Mouse (Mus musculus) limb, embryonic 10.5 days (tissue): ENCODE data around the gene Rfx2. TPM values are rescaled to one million over a fixed set of nuclear protein-coding genes. Genes with fewer than 3 reads are reported as not detected.

Source experiments
- DNase-seq: peaks from one replicate; pipeline ENCODE4 v3.0.0-alpha.2; 2017; ENCODE audit warnings: low spot score
- H3K27ac ChIP-seq: fragments of 300-500 bp; sonication (generic); 2 replicates; pipeline ENCODE4 v1.5.1; 2016; ENCODE audit warnings: mild to moderate bottlenecking
- H3K27me3 ChIP-seq: fragments of 300-500 bp; sonication (generic); 2 replicates; pipeline ENCODE4 v1.6.1; 2016; ENCODE audit warnings: low read depth, mild to moderate bottlenecking; ENCODE audit not compliant: poor library complexity, severe bottlenecking
- H3K36me3 ChIP-seq: fragments of 300-500 bp; sonication (generic); 2 replicates; pipeline ENCODE4 v1.6.1; 2016; ENCODE audit warnings: mild to moderate bottlenecking, moderate library complexity
- H3K4me1 ChIP-seq: fragments of 300-500 bp; sonication (generic); 2 replicates; pipeline ENCODE4 v1.6.1; 2016
- H3K4me3 ChIP-seq: fragments of 300-500 bp; sonication (generic); 2 replicates; pipeline ENCODE4 v1.5.1; 2016; ENCODE audit warnings: mild to moderate bottlenecking, moderate library complexity
- H3K9me3 ChIP-seq: fragments of 300-500 bp; sonication (generic); replicated peaks from 2 replicates; pipeline ENCODE4 v1.6.1; 2016; ENCODE audit warnings: mild to moderate bottlenecking
- WGBS: fragments of 180-500 bp; shearing (Covaris S2); methylation state at CpG from one replicate; pipeline ENCODE4 v1.1.7; 2016; 5-methylcytosine and 5-hydroxymethylcytosine counted together
- polyA plus RNA-seq: library from polyadenylated mRNA; unstranded; fragments of >200 nt; fragmentation: Nextera tagmentation; extraction: Ambion mirVana; gene quantifications from 2 replicates; pipeline ENCODE4 v1.2.1, GENCODE M21; 2016

The Rfx2 gene
- polyA plus RNA-seq, 1 experiment from 2014 or later = 4.5 TPM

DNA sequence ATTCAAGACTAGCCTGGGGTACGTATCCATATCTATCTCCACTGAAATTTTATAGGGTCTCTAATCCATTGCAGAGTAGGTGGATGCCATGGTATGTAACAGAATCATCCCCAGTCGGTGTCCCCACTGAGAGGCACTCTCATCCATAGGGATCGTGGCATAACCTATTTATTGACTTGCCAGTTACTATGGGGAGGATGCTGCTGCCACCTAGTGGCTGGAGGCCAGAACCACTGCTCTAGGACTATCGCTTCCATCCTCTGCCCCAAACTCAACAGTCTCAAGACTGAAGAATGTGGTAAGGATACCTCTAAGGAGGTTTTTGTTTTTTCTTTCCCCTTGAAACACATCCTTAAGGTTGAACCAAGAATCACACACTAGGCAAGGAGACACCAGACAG is 27.4 kb upstream of the Rfx2 start:
- DNase-seq = peak; percentile 73
- WGBS = 59% methylated on average over 4 of the region's 4 CpGs
- no peaks in the 10 kb centered on the region for H3K36me3 ChIP-seq
- H3K27ac ChIP-seq = no peak overlapping the region
- no peaks in the 10 kb centered on the region for H3K9me3 ChIP-seq
- no peak overlapping the region for H3K4me3 ChIP-seq
- 0 out of 2 replicates have a peak, but pooled peaks cover 5% of the 10 kb centered on the region for H3K4me1 ChIP-seq
- H3K27me3 ChIP-seq = no peaks in the 10 kb centered on the region

DNA sequence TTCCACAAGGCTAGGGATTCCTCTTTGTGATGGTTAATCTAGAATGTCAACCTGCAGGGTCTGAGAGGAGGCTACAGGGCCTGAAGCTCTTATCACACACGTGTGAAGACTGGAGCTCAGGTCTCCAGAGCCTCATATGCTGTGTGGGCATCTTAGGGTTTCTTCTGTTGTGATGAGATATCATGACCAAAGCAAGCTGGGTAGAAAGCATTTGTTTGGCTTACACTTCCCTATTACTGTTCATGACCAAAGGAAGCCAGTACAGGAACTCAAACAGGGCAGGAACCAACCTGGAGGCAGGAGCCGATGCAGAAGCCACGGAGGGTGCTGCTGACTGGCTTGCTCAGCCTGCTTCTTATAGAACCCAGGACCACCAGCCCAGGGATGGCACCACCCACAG is 24.6 kb upstream of the Rfx2 start:
- Histone ChIP-seq H3K9me3 (no peaks in the 10 kb centered on the region), H3K4me1 (no peaks in the 10 kb centered on the region), H3K27me3 (no peaks in the 10 kb centered on the region), H3K36me3 (no peaks in the 10 kb centered on the region), H3K27ac (no peak overlapping the region), H3K4me3 (no peak overlapping the region)
- no peak for DNase-seq
- 83% methylated on average over 3 of the region's 3 CpGs for WGBS

DNA sequence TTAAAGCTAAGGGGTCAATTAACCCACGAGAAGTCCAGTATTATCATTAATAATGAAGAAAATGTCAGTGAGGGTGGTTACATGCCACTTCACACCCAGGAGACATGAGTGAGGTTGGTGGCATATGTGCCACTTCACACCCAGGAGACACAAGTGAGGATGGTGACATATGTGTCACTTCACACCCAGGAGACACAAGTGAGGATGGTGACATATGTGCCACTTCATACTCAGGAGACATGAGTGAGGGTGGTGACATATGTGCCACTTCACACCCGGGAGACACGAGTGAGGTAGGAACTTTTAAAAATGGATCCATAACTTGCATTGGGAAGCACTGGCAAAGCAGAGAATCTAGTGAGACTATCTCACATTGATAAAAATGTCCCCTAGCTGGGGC is 20.4 kb upstream of the Rfx2 start:
- H3K4me1 ChIP-seq = no peaks in the 10 kb centered on the region
- no peaks in the 10 kb centered on the region for H3K36me3 ChIP-seq
- no peaks in the 10 kb centered on the region for H3K9me3 ChIP-seq
- no peak overlapping the region for H3K4me3 ChIP-seq
- no peaks in the 10 kb centered on the region for H3K27me3 ChIP-seq
- DNase-seq = no peak
- 86% methylated on average over 3 of the region's 3 CpGs for WGBS
- H3K27ac ChIP-seq = no peak overlapping the region

DNA sequence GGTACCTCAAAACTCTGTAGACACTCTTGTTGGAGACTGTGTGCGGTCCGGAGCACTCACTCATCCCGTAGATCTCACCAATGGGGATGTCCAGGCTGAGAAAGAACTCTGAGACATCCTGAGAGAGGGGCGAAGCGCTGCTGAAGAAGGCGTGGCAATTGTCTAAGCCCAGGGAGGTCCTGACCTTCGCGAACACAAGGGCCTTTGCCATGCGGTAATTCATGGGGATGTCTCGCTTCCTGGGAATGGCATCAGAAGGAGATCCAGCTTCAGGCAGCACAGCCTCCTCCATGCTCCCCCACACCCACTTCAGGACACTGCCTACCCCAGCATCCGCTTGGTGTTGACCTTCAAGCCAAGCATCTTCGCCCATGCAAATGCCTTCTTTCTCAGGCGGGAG is 18.9 kb upstream of the Rfx2 start:
- Histone ChIP-seq H3K9me3 (no peaks in the 10 kb centered on the region), H3K36me3 (no peaks in the 10 kb centered on the region), H3K4me1 (no peaks in the 10 kb centered on the region), H3K4me3 (no peak overlapping the region), H3K27me3 (no peaks in the 10 kb centered on the region), H3K27ac (no peak overlapping the region)
- no peak for DNase-seq
- WGBS = 92% methylated on average over 13 of the region's 13 CpGs

DNA sequence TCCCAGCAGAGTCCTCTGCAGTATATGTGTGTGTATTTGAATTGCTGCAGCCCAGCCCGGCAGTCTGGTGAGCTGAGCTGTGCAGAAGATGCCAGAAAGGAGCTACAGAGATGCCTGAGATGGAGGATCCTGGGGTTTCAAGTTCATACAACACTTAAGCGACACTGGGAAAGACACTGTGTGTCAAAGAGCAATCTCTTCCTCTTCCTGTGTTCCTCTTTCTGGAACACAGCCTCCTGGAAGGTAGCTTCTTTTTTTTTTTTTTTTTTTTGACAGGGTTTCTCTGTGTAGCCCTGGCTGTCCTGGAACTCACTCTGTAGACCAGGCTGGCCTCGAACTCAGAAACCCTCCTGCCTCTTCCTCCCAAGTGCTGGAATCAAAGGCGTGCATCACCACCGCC is 18.0 kb upstream of the Rfx2 start:
- Histone ChIP-seq H3K9me3 (no peaks in the 10 kb centered on the region), H3K36me3 (no peaks in the 10 kb centered on the region), H3K27me3 (no peaks in the 10 kb centered on the region), H3K27ac (no peak overlapping the region), H3K4me1 (no peaks in the 10 kb centered on the region), H3K4me3 (no peak overlapping the region)
- WGBS = 87% methylated on average over 5 of the region's 5 CpGs
- no peak for DNase-seq

DNA sequence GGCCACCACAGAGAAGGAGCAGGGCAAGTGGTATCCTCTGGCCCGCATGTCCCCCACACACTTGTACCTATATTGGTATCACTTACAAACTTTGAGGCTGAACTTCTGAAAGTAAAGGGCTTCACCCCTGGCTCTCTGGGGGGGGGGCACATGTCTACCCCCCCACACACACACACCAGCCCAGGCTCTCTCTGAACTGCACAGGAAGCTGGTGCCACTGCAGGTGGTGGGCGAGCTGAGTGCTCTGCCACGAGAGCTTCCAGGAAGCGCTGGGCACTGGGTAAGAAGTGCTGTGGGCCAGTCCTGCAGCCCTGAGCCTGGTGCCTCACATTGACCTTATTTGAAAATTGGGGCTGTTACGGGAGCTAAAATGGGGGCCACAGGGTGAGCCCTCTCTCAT is 12.9 kb upstream of the Rfx2 start:
- H3K36me3 ChIP-seq = no peaks in the 10 kb centered on the region
- WGBS = 88% methylated on average over 5 of the region's 5 CpGs

DNA sequence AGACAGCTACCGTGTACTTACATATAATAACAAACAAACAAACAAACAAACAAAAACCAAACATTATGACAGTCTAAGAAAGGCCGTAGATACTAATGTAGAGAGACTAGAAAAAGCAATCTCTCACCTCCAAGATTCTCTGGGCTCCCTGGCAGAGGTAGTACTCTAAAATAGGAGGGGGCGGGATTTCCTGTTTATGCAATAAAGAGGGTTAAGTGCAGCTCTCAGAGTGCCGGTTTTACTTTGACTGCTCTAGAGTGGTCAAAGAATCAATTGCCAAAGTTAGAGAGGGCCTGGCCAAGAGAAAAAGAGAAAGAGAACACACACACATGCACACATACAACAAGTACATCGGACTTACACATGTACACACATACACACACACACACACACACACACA is 11.4 kb upstream of the Rfx2 start:
- H3K4me3 ChIP-seq = no peak overlapping the region
- no peaks in the 10 kb centered on the region for H3K36me3 ChIP-seq
- WGBS = 81% methylated on average over 5 of the region's 5 CpGs
- no peak overlapping the region for H3K27ac ChIP-seq
- no peaks in the 10 kb centered on the region for H3K9me3 ChIP-seq
- H3K27me3 ChIP-seq = 0 out of 2 replicates have a peak, but pooled peaks cover 7% of the 10 kb centered on the region
- DNase-seq = no peak
- no peaks in the 10 kb centered on the region for H3K4me1 ChIP-seq

More for the DNA sequence above, 12.9 kb upstream of the Rfx2 start:
- no peaks in the 10 kb centered on the region for H3K4me1 ChIP-seq
- H3K4me3 ChIP-seq = no peak overlapping the region
- no peaks in the 10 kb centered on the region for H3K9me3 ChIP-seq
- no peak overlapping the region for H3K27ac ChIP-seq
- DNase-seq = no peak
- H3K27me3 ChIP-seq = no peaks in the 10 kb centered on the region

DNA sequence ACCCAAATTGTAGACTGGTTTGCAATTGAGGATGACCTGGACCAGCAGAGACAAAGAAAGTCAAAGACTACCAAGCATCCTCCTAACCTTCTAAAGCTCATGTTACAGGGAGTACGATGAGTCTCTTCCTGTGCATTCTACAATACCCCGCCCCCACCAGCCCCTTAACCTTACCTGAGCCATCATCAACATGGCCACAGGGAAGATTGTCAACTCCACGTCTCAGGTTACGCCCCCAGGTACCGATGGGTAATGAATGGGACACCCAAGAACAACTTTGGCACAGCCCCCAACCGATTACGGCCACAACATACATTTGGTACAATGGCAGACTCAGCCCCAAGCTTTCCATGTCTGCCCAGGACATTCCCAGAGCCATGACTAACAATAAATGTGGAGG is 9.7 kb upstream of the Rfx2 start:
- Histone ChIP-seq H3K4me3 (no peak overlapping the region), H3K27me3 (0 out of 2 replicates have a peak, but pooled peaks cover 11% of the 10 kb centered on the region)
- WGBS = 80% methylated on average over 7 of the region's 7 CpGs

DNA sequence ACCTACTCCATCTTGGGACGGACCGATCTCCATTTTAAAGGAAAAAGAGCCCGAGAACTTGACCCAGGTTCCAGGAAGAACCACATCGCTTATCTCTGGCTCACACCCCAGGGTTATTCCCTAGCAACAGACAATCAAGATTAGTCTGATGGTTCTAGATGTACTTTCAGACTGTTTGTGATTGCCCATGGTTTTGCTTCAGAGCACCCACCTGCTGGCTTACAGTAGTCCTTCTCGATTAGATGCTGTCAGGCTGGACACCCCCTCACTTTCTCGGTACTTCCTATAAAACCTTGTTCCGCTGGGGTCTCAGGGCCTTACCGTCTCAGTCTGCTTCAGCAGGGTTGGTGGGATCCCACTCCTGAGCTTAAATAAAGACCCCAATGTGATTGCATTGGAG is 5.5 kb upstream of the Rfx2 start:
- Histone ChIP-seq H3K4me3 (no peak overlapping the region), H3K27me3 (peaks cover 25% of the 10 kb centered on the region), H3K27ac (no peak overlapping the region), H3K9me3 (no peaks in the 10 kb centered on the region), H3K36me3 (no peaks in the 10 kb centered on the region), H3K4me1 (no peaks in the 10 kb centered on the region)
- WGBS = 93% methylated on average over 8 of the region's 8 CpGs
- no peak for DNase-seq

More for the DNA sequence above, 9.7 kb upstream of the Rfx2 start:
- DNase-seq = no peak
- no peaks in the 10 kb centered on the region for H3K4me1 ChIP-seq
- no peak overlapping the region for H3K27ac ChIP-seq
- no peaks in the 10 kb centered on the region for H3K9me3 ChIP-seq
- H3K36me3 ChIP-seq = no peaks in the 10 kb centered on the region

DNA sequence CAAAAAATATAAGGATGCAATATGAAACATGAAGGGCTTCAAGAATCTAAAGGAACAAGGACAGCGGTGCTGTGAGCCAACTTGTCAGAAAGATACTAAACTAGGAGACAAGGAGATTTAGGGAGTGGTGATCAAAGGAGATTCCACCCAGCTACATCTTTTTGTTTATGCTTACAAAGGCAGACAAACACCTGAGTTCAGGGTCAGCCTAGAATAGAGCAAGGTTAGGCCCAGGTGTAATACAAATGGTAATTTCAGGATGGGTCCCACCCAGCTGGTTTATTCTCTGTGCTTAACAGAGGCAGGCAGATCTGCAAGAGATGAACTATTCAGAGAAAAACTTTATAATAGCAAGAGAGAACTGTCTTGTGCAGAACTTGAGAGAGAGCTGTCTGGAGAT is 2.6 kb upstream of the Rfx2 start:
- no peak for DNase-seq
- no peaks in the 10 kb centered on the region for H3K36me3 ChIP-seq
- peaks cover 47% of the 10 kb centered on the region for H3K27me3 ChIP-seq
- H3K4me3 ChIP-seq = no peak overlapping the region
- WGBS = 92% methylated on average over 1 of the region's 1 CpGs
- peaks cover 20% of the 10 kb centered on the region for H3K4me1 ChIP-seq
- no peaks in the 10 kb centered on the region for H3K9me3 ChIP-seq
- H3K27ac ChIP-seq = no peak overlapping the region

DNA sequence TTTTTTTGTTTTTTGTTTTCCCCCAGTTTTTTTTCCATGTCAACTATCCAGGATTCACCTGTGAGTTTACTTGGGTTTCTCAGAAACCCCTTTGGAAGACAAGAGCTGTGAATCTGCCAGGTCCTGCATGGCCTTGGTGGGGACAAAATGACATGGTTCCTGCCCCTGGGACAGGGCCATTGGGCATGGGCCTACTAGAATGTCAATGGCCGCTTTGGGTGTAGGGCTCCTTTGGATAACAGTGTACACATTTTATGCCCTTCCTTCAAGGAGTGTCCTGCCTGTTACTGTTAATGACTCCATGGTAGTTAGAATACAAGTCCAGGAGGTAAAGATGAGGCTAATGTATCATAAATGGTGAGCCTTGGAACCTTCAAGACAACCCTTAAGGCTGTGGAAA is 2.1 kb upstream of the Rfx2 start:
- H3K4me1 ChIP-seq = peaks cover 20% of the 10 kb centered on the region
- 90% methylated on average over 1 of the region's 1 CpGs for WGBS
- no peaks in the 10 kb centered on the region for H3K9me3 ChIP-seq
- no peaks in the 10 kb centered on the region for H3K36me3 ChIP-seq
- no peak for DNase-seq
- no peak overlapping the region for H3K4me3 ChIP-seq
- H3K27ac ChIP-seq = no peak overlapping the region
- peaks cover 50% of the 10 kb centered on the region for H3K27me3 ChIP-seq

DNA sequence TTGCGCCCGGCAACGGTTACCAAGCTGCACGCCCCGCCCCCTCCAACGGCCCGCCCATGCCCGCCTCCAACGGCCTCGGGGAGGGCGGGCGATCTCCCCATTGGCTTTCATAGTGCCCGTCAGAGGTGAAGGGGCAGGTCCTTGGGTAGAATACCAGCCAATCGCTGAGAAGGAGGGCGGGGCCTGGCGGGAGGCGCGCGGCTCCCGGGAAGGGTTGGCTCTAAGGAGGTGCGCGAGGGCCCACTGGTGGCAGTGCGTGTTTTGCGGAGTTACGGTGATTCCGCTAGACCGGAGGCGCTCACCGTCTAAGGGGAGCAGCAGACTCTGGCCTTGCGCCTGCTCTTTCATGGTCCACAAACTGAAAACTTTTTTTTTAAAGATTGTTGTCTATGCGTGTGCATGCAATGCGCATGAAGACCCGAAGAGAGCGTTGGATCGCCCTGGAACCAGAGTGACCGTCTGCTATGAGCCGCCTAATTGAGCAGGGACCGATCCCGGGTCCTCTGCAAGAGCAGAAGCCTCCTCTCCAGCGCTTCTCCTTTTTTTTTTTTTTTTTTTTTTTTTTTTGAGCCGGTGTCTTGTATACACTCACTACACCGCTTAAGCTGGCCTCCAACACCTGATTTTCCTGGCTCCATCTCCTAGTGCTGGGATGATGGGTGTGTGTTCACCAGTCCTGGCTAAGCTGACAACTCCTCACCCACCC is 451 bp upstream of the Rfx2 start:
- under 1% methylated on average over 42 of the region's 42 CpGs for WGBS
- Histone ChIP-seq H3K4me1 (peaks cover 20% of the 10 kb centered on the region), H3K36me3 (no peaks in the 10 kb centered on the region), H3K27ac (peak overlapping the region; percentile 78), H3K4me3 (peak overlapping the region; percentile 70), H3K27me3 (peaks cover 50% of the 10 kb centered on the region), H3K9me3 (no peaks in the 10 kb centered on the region)
- DNase-seq = peak; percentile 99

DNA sequence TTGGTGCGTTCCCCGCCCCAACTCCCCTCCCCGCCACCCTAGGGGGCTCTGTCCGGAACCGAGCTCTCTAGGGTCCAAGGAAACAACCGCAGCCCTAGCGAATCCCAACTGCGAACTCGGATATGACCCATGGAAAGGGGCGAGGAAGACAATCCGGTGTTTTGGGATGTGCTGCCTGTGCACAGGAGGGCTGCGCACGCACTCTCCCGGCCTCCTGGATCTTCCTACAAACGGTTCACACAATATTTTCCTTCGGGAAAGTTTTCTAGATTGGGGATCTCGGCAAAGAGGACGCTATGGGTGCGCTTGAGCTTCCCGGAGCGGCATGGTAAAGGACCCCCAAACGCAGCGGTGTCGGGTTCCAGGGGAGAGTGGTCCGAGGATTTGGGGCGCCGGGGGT is 1.0 kb downstream of the Rfx2 start:
- Histone ChIP-seq H3K9me3 (no peaks in the 10 kb centered on the region), H3K27me3 (peaks cover 50% of the 10 kb centered on the region), H3K4me1 (peaks cover 20% of the 10 kb centered on the region), H3K4me3 (peak overlapping the region; percentile 70), H3K27ac (no peak overlapping the region), H3K36me3 (no peaks in the 10 kb centered on the region)
- under 1% methylated on average over 27 of the region's 27 CpGs for WGBS
- peak; percentile 61 for DNase-seq

DNA sequence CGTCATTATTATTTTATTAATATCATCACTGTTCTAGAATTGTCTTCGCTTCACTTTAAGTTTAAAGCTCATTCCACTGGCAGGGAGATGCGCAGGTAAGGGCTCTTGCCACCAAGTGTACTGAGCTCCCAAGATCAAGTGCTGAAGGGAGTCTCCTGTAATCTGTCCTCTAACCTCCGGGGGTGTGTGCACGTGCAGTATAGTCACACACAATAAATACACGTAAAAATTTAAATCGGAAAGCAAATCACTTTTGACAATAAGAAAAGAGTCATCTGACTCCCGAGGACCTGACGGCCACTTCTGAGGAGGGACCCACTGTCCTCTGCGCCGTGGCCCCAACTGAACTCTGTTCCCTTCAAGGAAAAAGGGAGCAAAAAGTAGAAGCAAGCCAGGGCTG is 1.6 kb downstream of the Rfx2 start:
- Histone ChIP-seq H3K27me3 (peaks cover 50% of the 10 kb centered on the region), H3K4me3 (peak overlapping the region; percentile 70; the same call in 1 of the 2 replicates), H3K4me1 (peaks cover 20% of the 10 kb centered on the region), H3K36me3 (no peaks in the 10 kb centered on the region), H3K27ac (no peak overlapping the region), H3K9me3 (no peaks in the 10 kb centered on the region)
- WGBS = 26% methylated on average over 11 of the region's 11 CpGs
- DNase-seq = no peak
